18 mouse cellular contexts compared by ENCODE assay signal in the genomic region with DNA sequence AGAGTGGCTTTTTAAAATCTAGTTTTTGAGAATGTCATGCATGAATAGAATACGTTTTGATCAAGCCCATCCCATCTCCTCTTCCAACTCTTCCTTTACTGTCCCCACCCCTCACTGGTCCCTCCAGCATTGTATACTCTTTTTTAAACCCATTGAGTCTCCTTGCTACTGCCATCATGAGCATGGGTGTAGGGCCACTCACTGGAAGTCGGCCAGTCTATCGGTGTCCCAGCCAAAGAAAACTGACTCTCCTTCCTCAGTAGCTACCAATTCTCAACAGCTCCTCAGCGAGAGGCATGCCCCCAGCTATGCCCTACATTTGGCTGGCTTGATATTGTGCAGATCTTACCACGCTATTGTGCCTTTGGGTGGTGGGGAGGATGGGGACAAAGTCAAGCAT. TPM values are rescaled to one million over a fixed set of nuclear protein-coding genes. Genes with fewer than 3 reads are reported as not detected.
DNase-seq lines count a peak whose midpoint lies in the region; ATAC-seq lines count a peak whose summit lies in the region.
"Had no signal": no experiment of that assay in that cellular context is flagged by ENCODE, and none has a peak within 500 bp of the region (broad histone marks: within the 10 kb centered on the region; RNA-seq: fewer than 3 reads in every experiment).

No protein-coding gene starts in this region.

- no peaks in the 10 kb centered on the region for H3K9me3 ChIP-seq in intestine, embryonic 16.5 days (ENCODE audit: control insufficient read depth, low read length)
- H3K9me3 ChIP-seq in intestine, embryonic 15.5 days = no peaks in the 10 kb centered on the region
- H3K9me3 ChIP-seq in neural tube, embryonic 15.5 days (replicated peaks) = no peaks in the 10 kb centered on the region
- H3K9me3 ChIP-seq: hindbrain, embryonic 15.5 days had no signal

- no peak overlapping the region for H3K4me3 ChIP-seq in intestine, embryonic 16.5 days (ENCODE audit: low read length)
- no peak overlapping the region for H3K4me3 ChIP-seq in intestine, embryonic 15.5 days (replicated peaks)
- no peak overlapping the region for H3K4me3 ChIP-seq in neural tube, embryonic 15.5 days (replicated peaks)
- H3K4me3 ChIP-seq: hindbrain, embryonic 15.5 days had no signal

- intact Hi-C loops in gastrocnemius, postnatal 36 days (cut with DNase I) = loop anchor here (5.0 kb wide), 1 partner anchor 45 kb away; no protein-coding TSS in a partner anchor

- peaks cover 25% of the 10 kb centered on the region for H3K4me1 ChIP-seq in intestine, embryonic 16.5 days (ENCODE audit: control insufficient read depth, insufficient read depth, low read length)
- peaks cover 24% of the 10 kb centered on the region for H3K4me1 ChIP-seq in intestine, embryonic 15.5 days (replicated peaks)
- H3K4me1 ChIP-seq in neural tube, embryonic 15.5 days = peaks cover 32% of the 10 kb centered on the region

- H3K27me3 ChIP-seq in intestine, embryonic 16.5 days (replicated peaks; ENCODE audit: control insufficient read depth, insufficient read depth, low read length) = no peaks in the 10 kb centered on the region
- H3K27me3 ChIP-seq in intestine, embryonic 15.5 days (replicated peaks) = no peaks in the 10 kb centered on the region
- no peaks in the 10 kb centered on the region for H3K27me3 ChIP-seq in neural tube, embryonic 15.5 days (replicated peaks)
- H3K27me3 ChIP-seq: hindbrain, embryonic 15.5 days had no signal

- no peak for ATAC-seq in intestine, embryonic 16.5 days
- no peak for ATAC-seq in intestine, embryonic 15.5 days
- no peak for ATAC-seq in neural tube, embryonic 15.5 days (ENCODE audit: low FRiP score)
- no peak for ATAC-seq in erythroblast, adult 5-6 weeks (replicated peaks; ENCODE audit: low FRiP score, poor library complexity, severe bottlenecking)

- H3K9ac ChIP-seq in intestine, embryonic 16.5 days (ENCODE audit: low read depth, low read length) = no peak overlapping the region
- H3K9ac ChIP-seq in intestine, embryonic 15.5 days = no peak overlapping the region
- no peak overlapping the region for H3K9ac ChIP-seq in neural tube, embryonic 15.5 days (replicated peaks)
- H3K9ac ChIP-seq: hindbrain, embryonic 15.5 days had no signal

- WGBS in intestine, embryonic 16.5 days = 74% methylated on average over 5 of the region's 5 CpGs
- 69% methylated on average over 5 of the region's 5 CpGs for WGBS in intestine, embryonic 15.5 days
- 87% methylated on average over 5 of the region's 5 CpGs for WGBS in neural tube, embryonic 15.5 days

- no peak for DNase-seq in neural tube, embryonic 10.5 days (ENCODE audit: extremely low spot score, low spot score)
- DNase-seq in gastrocnemius, postnatal 36 days = peak; percentile 43 to 45
- DNase-seq in cerebellum, adult 11-12 months = no peak
- DNase-seq: adrenal gland, adult 2 months; cerebellum, adult 9-10 months; embryo, embryonic 11 days; spleen, adult 18-20 months; thymus, postnatal 4 days had no signal

- H3K27ac ChIP-seq in intestine, embryonic 16.5 days (ENCODE audit: low read length) = peak overlapping the region; percentile 10; the same call in 1 of the 2 replicates
- H3K27ac ChIP-seq in intestine, embryonic 15.5 days = no peak overlapping the region
- H3K27ac ChIP-seq in neural tube, embryonic 15.5 days (replicated peaks) = 0 out of 2 replicates have a peak overlapping the region, but pooled peaks have one; percentile 25
- H3K27ac ChIP-seq: hindbrain, embryonic 15.5 days; kidney, postnatal 0 days had no signal

- no peak overlapping the region for H3K4me2 ChIP-seq in intestine, embryonic 16.5 days (ENCODE audit: low read depth, low read length)
- no peak overlapping the region for H3K4me2 ChIP-seq in intestine, embryonic 15.5 days (replicated peaks)
- no peak overlapping the region for H3K4me2 ChIP-seq in neural tube, embryonic 15.5 days
- H3K4me2 ChIP-seq: hindbrain, embryonic 15.5 days; liver, embryonic 11.5 days had no signal

- H3K36me3 ChIP-seq in intestine, embryonic 16.5 days (ENCODE audit: control insufficient read depth, insufficient read depth, low read length) = no peaks in the 10 kb centered on the region
- H3K36me3 ChIP-seq in intestine, embryonic 15.5 days = no peaks in the 10 kb centered on the region
- H3K36me3 ChIP-seq in neural tube, embryonic 15.5 days = no peaks in the 10 kb centered on the region
- H3K36me3 ChIP-seq: hindbrain, embryonic 15.5 days had no signal

RNA-seq across cellular contexts. Expression of a gene that starts 47.7 kb away (rescaled TPM):
- 5.3 and 5.8 TPM in 2 replicates for polyA plus RNA-seq in intestine, embryonic 16.5 days (2015; fragmentation: Nextera tagmentation; extraction: Ambion mirVana)
- polyA plus RNA-seq in intestine, embryonic 15.5 days (2015; fragmentation: Nextera tagmentation; extraction: Ambion mirVana) = 7.4 TPM in 2 replicates
- 32.3 and 32.7 TPM in 2 replicates for polyA plus RNA-seq in neural tube, embryonic 15.5 days (2015; fragmentation: Nextera tagmentation; extraction: Ambion mirVana)
- 10 to 100 TPM; 39.1 to 48.9 TPM for total RNA-seq in gastrocnemius, postnatal 36 days (2021)
- not detected in 2 replicates for total RNA-seq in erythroblast, adult 5-6 weeks (2015; ENCODE audit: low replicate concordance)
- not detected in 2 replicates for total RNA-seq in erythroblast, adult 5-6 weeks (2017; ENCODE audit: low replicate concordance)
- total RNA-seq: megakaryocyte-erythroid progenitor cell, adult 5-6 weeks; monocyte, adult 5-6 weeks; neutrophil, adult 5-6 weeks had no signal

Comparison
In these comparisons a context has a peak if more than half of its experiments do, and no peak if none do; other contexts are left out.
1. DNase-seq: peak in gastrocnemius, postnatal 36 days (2 of 2); none in neural tube, embryonic 10.5 days (single experiment) and cerebellum, adult 11-12 months (single experiment).